Mouse (Mus musculus): ENCODE results near the gene Ell3. TPM values are rescaled to one million over a fixed set of nuclear protein-coding genes. Genes with fewer than 3 reads are reported as not detected.
A peak's percentile ranks its signal among the peaks of the same experiment; 100 is the strongest.

The Ell3 gene
- polyA plus RNA-seq, 1 experiment from 2014 or later = 2.7 TPM

DNA sequence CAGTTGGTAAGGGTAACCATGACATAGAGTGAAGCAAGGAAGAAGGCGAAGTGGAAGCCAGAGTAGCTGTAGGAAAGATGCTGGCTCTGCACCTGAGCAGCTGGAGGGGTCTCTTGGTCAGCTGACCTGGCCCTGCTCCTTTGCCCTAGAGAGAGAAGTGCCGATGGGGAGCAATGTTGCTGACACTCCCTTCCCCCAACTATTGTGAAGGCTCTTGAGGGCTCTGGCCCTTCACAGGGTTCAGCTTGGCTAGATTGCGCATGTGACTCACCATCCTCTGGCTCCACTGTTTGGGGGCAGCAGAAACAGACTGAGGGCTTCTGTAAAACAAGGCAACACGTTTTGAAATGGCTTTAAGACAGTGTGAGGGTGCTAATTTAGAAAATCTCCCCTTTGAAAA is 8.3 kb upstream of the Ell3 start:
- Histone ChIP-seq H3K4me1 (replicated peaks; ENCODE audit: control insufficient read depth, insufficient read depth, low read length) (peaks cover 11% of the 10 kb centered on the region), H3K9me3 (ENCODE audit: control insufficient read depth, low read length) (no peaks in the 10 kb centered on the region), H3K4me2 (ENCODE audit: low read depth, low read length, severe bottlenecking) (no peak overlapping the region), H3K9ac (ENCODE audit: low read length) (no peak overlapping the region), H3K27me3 (ENCODE audit: control insufficient read depth, insufficient read depth, low read length) (no peaks in the 10 kb centered on the region), H3K27ac (ENCODE audit: low read depth, low read length) (no peak overlapping the region), H3K4me3 (ENCODE audit: low read depth, low read length) (no peak overlapping the region), H3K36me3 (ENCODE audit: control insufficient read depth, insufficient read depth, low read length) (no peaks in the 10 kb centered on the region; the same call in none of the 2 replicates)
- 83% methylated on average over 4 of the region's 4 CpGs for WGBS
- ATAC-seq (replicated peaks; ENCODE audit: low FRiP score) (no peak), DNase-seq (ENCODE audit: low spot score) (no peak)

DNA sequence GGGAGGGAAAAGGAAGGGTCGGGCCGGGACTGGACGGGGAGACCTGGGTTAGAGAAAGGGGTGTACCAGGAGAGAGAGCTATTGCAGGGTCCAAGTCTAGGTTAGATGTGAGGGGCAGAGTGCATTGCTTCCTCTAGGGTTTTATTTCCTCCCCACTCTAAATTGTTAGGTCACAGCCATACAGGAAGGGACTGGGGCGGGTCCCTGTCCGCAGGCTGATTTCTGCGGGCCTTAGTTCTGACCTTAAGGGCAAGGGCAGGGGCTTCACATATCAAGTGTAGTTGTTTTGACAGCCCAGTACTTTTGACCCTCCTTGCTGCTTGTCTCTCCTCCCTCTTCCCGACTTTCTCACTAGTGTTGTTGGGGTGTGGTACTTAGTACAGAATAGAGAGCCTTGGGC is 6.0 kb upstream of the Ell3 start:
- no peak for DNase-seq (ENCODE audit: low spot score)
- 5% methylated on average over 7 of the region's 7 CpGs for WGBS

DNA sequence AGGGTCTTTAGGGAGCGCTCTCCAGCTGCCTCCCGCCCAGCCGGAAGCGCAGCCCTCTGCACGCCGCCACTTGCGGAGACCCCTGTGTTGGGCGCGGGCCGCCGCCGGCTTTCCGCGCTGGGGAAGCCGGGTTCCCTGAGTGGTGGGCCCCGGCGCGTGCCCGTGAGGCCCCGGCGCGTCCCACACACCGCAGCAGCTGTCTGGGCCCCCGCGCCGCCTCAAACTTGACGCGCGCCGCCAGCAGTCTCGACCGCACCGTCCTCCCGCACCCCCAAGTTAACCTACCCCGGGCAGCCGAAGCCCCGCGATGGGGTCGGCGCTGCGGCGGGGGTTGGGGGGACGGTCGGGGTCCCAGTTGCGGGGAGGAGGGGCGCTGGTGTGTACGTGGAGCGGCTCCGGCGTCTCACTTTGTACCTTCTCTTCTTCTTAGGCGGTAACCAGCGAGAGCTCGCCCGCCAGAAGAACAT is 5.5 kb upstream of the Ell3 start:
- Histone ChIP-seq H3K27ac (ENCODE audit: low read depth, low read length) (peak overlapping the region; percentile 82), H3K27me3 (ENCODE audit: control insufficient read depth, insufficient read depth, low read length) (no peaks in the 10 kb centered on the region), H3K36me3 (ENCODE audit: control insufficient read depth, insufficient read depth, low read length) (no peaks in the 10 kb centered on the region; the same call in none of the 2 replicates), H3K4me1 (replicated peaks; ENCODE audit: control insufficient read depth, insufficient read depth, low read length) (peaks cover 8% of the 10 kb centered on the region), H3K9ac (ENCODE audit: low read length) (peak overlapping the region; percentile 95), H3K9me3 (ENCODE audit: control insufficient read depth, low read length) (no peaks in the 10 kb centered on the region), H3K4me3 (ENCODE audit: low read depth, low read length) (peak overlapping the region; percentile 99), H3K4me2 (ENCODE audit: low read depth, low read length, severe bottlenecking) (peak overlapping the region; percentile 94)
- DNase-seq (ENCODE audit: low spot score) (no peak), ATAC-seq (replicated peaks; ENCODE audit: low FRiP score) (peak; percentile 66)
- WGBS = under 1% methylated on average over 52 of the region's 54 CpGs

More for the DNA sequence above, 6.0 kb upstream of the Ell3 start:
- Histone ChIP-seq H3K4me3 (ENCODE audit: low read depth, low read length) (peak overlapping the region; percentile 99), H3K27ac (ENCODE audit: low read depth, low read length) (peak overlapping the region; percentile 82; the same call in 1 of the 2 replicates), H3K9ac (ENCODE audit: low read length) (peak overlapping the region; percentile 95), H3K4me2 (ENCODE audit: low read depth, low read length, severe bottlenecking) (peak overlapping the region; percentile 94), H3K4me1 (replicated peaks; ENCODE audit: control insufficient read depth, insufficient read depth, low read length) (peaks cover 8% of the 10 kb centered on the region), H3K27me3 (ENCODE audit: control insufficient read depth, insufficient read depth, low read length) (no peaks in the 10 kb centered on the region), H3K36me3 (ENCODE audit: control insufficient read depth, insufficient read depth, low read length) (no peaks in the 10 kb centered on the region; the same call in none of the 2 replicates), H3K9me3 (ENCODE audit: control insufficient read depth, low read length) (no peaks in the 10 kb centered on the region)
- ATAC-seq (replicated peaks; ENCODE audit: low FRiP score) = peak; percentile 1; the same call in 1 of the 2 replicates

DNA sequence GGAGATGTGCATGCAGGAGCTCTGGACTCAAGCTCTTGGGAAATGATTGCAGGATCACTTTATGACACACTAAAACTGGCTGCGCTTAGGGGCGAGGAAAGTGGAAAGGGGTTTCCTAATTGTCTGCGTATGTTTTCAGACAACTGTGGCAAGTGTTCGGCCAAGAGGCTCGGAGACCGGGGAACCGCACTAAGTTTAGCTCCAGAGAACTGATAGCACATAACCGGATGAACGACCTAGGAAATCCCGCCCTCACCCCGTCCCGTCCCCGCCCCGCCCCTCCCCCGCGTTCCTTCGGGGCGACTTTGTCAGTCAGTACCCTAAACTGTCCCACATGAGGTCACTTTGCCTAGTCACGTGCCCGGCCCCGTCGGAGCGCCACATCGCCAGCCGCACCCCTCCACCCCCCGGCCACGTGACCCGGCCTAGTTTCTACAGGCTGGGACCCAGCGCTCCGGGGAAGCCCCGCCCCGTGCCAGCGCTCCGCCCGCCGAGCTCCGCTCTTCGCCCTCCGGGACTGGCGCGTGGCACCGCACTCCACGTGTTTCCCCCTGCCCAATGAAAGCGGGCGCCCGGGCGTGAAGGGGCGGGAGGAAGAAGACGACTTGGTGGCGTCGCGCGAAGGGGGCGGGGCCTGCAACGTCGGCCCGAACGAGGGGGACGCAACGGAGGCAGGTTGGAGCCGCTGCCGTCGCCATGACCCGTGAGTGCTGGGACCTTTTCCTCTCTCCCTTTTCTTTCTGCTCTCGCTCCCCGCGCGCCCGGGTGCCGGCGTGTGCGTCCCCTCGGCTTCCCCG is 4.9 kb upstream of the Ell3 start, which contains the start of gene Serf2:
Gene Serf2 (plus strand): TSS at position 457 of the 797 bp plus-strand sequence.
- H3K9me3 ChIP-seq (ENCODE audit: control insufficient read depth, low read length) = no peaks in the 10 kb centered on the region
- peak within 1 kb of the TSS; percentile 82 for H3K27ac ChIP-seq (ENCODE audit: low read depth, low read length)
- DNase-seq (ENCODE audit: low spot score) = peak; percentile 100
- peak within 1 kb of the TSS; percentile 94 for H3K4me2 ChIP-seq (ENCODE audit: low read depth, low read length, severe bottlenecking)
- no peaks in the 10 kb centered on the region for H3K27me3 ChIP-seq (ENCODE audit: control insufficient read depth, insufficient read depth, low read length)
- ATAC-seq (replicated peaks; ENCODE audit: low FRiP score) = peak; percentile 99
- peak within 1 kb of the TSS; percentile 95 for H3K9ac ChIP-seq (ENCODE audit: low read length)
- H3K4me1 ChIP-seq (replicated peaks; ENCODE audit: control insufficient read depth, insufficient read depth, low read length) = peaks cover 8% of the 10 kb centered on the region
- peak within 1 kb of the TSS; percentile 99 for H3K4me3 ChIP-seq (ENCODE audit: low read depth, low read length)
- WGBS = under 1% methylated on average over 72 of the region's 74 CpGs
- H3K36me3 ChIP-seq (ENCODE audit: control insufficient read depth, insufficient read depth, low read length) = no peaks in the 10 kb centered on the region; the same call in none of the 2 replicates

DNA sequence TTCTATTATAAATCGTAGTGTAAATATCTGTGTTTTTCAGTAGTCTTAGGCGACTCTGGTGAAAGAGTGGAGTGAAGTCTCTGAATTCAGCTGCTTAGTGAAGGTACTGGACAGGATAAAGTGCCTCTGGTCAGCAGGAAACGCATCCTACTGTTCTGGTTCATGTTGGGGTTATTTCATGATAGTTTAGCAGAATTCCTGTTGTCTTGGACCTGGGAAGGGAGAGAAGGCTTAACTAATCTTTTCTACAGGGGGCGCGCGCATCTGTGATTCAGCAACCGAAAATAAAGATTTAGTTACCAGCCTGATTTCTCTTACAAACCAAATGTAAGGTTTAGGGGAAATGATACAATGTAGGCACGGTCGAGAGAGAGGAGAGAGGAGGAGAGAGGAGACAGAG is 4.1 kb upstream of the Ell3 start:
- no peak for DNase-seq (ENCODE audit: low spot score)
- Histone ChIP-seq H3K4me1 (replicated peaks; ENCODE audit: control insufficient read depth, insufficient read depth, low read length) (peaks cover 8% of the 10 kb centered on the region), H3K9me3 (ENCODE audit: control insufficient read depth, low read length) (no peaks in the 10 kb centered on the region), H3K9ac (ENCODE audit: low read length) (peak overlapping the region; percentile 66; the same call in 1 of the 2 replicates), H3K4me3 (ENCODE audit: low read depth, low read length) (peak overlapping the region; percentile 99), H3K4me2 (ENCODE audit: low read depth, low read length, severe bottlenecking) (peak overlapping the region; percentile 86), H3K27ac (ENCODE audit: low read depth, low read length) (peak overlapping the region; percentile 75; the same call in 1 of the 2 replicates), H3K36me3 (ENCODE audit: control insufficient read depth, insufficient read depth, low read length) (no peaks in the 10 kb centered on the region; the same call in none of the 2 replicates), H3K27me3 (ENCODE audit: control insufficient read depth, insufficient read depth, low read length) (no peaks in the 10 kb centered on the region)
- ATAC-seq (replicated peaks; ENCODE audit: low FRiP score) = no peak
- 16% methylated on average over 9 of the region's 9 CpGs for WGBS

DNA sequence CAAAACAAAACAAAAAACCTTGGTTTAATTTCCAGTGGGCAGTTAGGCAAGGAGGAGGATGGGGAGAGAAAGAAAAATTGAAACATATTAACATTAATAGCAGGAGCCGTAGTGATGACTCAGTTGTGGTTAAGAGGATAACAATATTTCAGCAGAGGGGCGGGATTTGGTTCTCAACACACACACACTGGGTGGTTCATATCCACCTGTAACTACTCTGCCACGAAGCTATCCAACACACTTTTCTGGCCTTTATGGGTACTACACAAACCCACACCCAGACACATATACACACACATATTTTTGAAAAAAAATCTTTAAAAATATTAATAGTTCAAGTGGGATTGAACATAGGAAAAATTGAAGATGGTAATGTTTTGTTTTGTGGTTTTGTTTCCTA is 2.9 kb upstream of the Ell3 start:
- Histone ChIP-seq H3K36me3 (ENCODE audit: control insufficient read depth, insufficient read depth, low read length) (no peaks in the 10 kb centered on the region), H3K27me3 (ENCODE audit: control insufficient read depth, insufficient read depth, low read length) (peaks cover 5% of the 10 kb centered on the region), H3K27ac (ENCODE audit: low read depth, low read length) (no peak overlapping the region), H3K4me1 (replicated peaks; ENCODE audit: control insufficient read depth, insufficient read depth, low read length) (peaks cover 18% of the 10 kb centered on the region), H3K4me3 (ENCODE audit: low read depth, low read length) (no peak overlapping the region), H3K9ac (ENCODE audit: low read length) (no peak overlapping the region), H3K9me3 (ENCODE audit: control insufficient read depth, low read length) (no peaks in the 10 kb centered on the region), H3K4me2 (ENCODE audit: low read depth, low read length, severe bottlenecking) (no peak overlapping the region)
- 92% methylated on average over 3 of the region's 3 CpGs for WGBS
- ATAC-seq (replicated peaks; ENCODE audit: low FRiP score) (no peak), DNase-seq (ENCODE audit: low spot score) (no peak)

DNA sequence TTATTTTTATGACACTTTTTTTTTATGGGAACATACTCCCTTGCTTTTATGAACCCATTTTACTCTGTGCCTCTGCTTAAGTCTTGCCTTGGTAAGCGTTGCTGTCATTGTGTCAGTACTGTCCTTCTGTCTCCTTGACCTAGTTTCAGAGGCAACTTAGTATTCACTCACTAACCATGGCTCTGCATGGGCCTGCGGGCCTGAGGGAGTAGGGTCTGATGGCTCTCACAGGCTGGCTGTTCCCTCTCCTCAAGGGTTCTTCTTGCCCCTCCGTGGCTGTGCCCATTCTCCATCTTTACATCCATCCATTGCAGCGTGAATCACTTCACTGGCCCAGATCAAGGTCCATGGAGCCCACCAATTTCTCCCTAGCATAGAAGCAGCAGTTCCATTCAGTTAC is 2.4 kb upstream of the Ell3 start:
- H3K27me3 ChIP-seq (ENCODE audit: control insufficient read depth, insufficient read depth, low read length) = peaks cover 9% of the 10 kb centered on the region
- peaks cover 23% of the 10 kb centered on the region for H3K4me1 ChIP-seq (replicated peaks; ENCODE audit: control insufficient read depth, insufficient read depth, low read length)
- H3K9ac ChIP-seq (ENCODE audit: low read length) = no peak overlapping the region
- no peaks in the 10 kb centered on the region for H3K9me3 ChIP-seq (ENCODE audit: control insufficient read depth, low read length)
- H3K4me3 ChIP-seq (ENCODE audit: low read depth, low read length) = no peak overlapping the region
- no peaks in the 10 kb centered on the region for H3K36me3 ChIP-seq (ENCODE audit: control insufficient read depth, insufficient read depth, low read length)
- DNase-seq (ENCODE audit: low spot score) (no peak), ATAC-seq (replicated peaks; ENCODE audit: low FRiP score) (no peak)
- H3K27ac ChIP-seq (ENCODE audit: low read depth, low read length) = no peak overlapping the region
- no peak overlapping the region for H3K4me2 ChIP-seq (ENCODE audit: low read depth, low read length, severe bottlenecking)
- 85% methylated on average over 4 of the region's 4 CpGs for WGBS

DNA sequence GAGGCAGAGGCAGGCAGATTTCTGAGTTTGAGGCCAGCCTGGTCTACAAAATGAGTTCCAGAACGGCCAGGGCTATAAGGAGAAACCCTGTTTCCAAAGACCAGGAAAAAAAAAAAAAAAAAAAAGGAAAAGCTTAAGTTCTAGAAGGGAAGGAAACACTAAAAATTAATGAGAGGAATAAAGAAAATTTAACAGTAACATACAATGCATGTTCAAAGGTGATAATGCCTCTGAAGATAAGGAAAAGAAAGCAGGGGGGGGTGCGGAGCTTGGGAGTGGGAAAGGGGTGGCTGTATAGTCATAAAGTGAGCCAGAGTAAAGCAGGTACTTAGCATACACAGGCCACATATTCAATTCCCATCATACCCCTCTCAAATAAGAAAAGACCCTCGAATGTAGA is 1.0 kb upstream of the Ell3 start:
- H3K4me2 ChIP-seq (ENCODE audit: low read depth, low read length, severe bottlenecking) = no peak overlapping the region
- H3K27ac ChIP-seq (ENCODE audit: low read depth, low read length) = no peak overlapping the region
- H3K36me3 ChIP-seq (ENCODE audit: control insufficient read depth, insufficient read depth, low read length) = no peaks in the 10 kb centered on the region
- H3K9me3 ChIP-seq (ENCODE audit: control insufficient read depth, low read length) = no peaks in the 10 kb centered on the region
- peaks cover 15% of the 10 kb centered on the region for H3K4me1 ChIP-seq (replicated peaks; ENCODE audit: control insufficient read depth, insufficient read depth, low read length)
- no peak for ATAC-seq (replicated peaks; ENCODE audit: low FRiP score)
- 82% methylated on average over 3 of the region's 3 CpGs for WGBS
- no peak for DNase-seq (ENCODE audit: low spot score)
- H3K9ac ChIP-seq (ENCODE audit: low read length) = no peak overlapping the region
- H3K4me3 ChIP-seq (ENCODE audit: low read depth, low read length) = no peak overlapping the region
- peaks cover 9% of the 10 kb centered on the region for H3K27me3 ChIP-seq (ENCODE audit: control insufficient read depth, insufficient read depth, low read length)

Measured in forebrain, embryonic 11.5 days (tissue).